In the genomic region with DNA sequence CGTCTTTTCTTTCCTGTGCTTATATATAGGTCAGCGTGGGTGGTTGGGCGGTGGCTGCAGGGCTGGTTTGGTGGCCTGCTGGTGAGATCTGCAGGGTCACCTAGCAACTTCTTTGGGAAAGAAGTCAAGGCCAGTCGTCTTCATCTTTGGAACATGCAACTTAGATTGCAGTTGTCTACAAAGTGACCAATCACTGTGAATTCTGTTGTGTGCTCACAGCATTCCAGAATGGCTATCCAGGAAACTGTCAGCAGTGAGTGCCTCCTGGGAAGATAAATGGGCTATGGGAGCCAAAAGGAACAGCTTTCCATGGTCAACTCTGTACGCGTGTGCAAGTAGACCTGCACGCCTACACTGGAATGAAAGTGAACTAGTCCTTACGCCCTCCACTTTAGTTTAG, we compare ENCODE assay signal across 15 mouse cellular contexts. TPM values are rescaled to one million over a fixed set of nuclear protein-coding genes. Genes with fewer than 3 reads are reported as not detected.
DNase-seq lines count a peak whose midpoint lies in the region; ATAC-seq lines count a peak whose summit lies in the region.
"Had no signal": no experiment of that assay in that cellular context is flagged by ENCODE, and none has a peak within 500 bp of the region (broad histone marks: within the 10 kb centered on the region; RNA-seq: fewer than 3 reads in every experiment).

No protein-coding gene starts in this region.

- H3K4me3 ChIP-seq in liver, embryonic 13.5 days (replicated peaks): no peak overlapping the region
- H3K4me3 ChIP-seq in liver, embryonic 12.5 days: no peak overlapping the region
- no peak overlapping the region for H3K4me3 ChIP-seq in intestine, embryonic 15.5 days (replicated peaks)
- H3K4me3 ChIP-seq: forebrain, embryonic 13.5 days had no signal

- peaks cover 18% of the 10 kb centered on the region for H3K4me1 ChIP-seq in liver, embryonic 13.5 days (replicated peaks)
- peaks cover 15% of the 10 kb centered on the region for H3K4me1 ChIP-seq in liver, embryonic 12.5 days
- H3K4me1 ChIP-seq in intestine, embryonic 15.5 days (replicated peaks): no peaks in the 10 kb centered on the region
- H3K4me1 ChIP-seq: forebrain, embryonic 13.5 days had no signal

- no peaks in the 10 kb centered on the region for H3K27me3 ChIP-seq in liver, embryonic 13.5 days
- no peaks in the 10 kb centered on the region for H3K27me3 ChIP-seq in liver, embryonic 12.5 days (replicated peaks)
- no peaks in the 10 kb centered on the region for H3K27me3 ChIP-seq in intestine, embryonic 15.5 days (replicated peaks)
- H3K27me3 ChIP-seq: forebrain, embryonic 13.5 days; Patski had no signal

- 72% methylated on average over 8 of the region's 8 CpGs for WGBS in liver, embryonic 13.5 days (ENCODE audit: insufficient replicate concordance)
- 68% methylated on average over 8 of the region's 8 CpGs for WGBS in liver, embryonic 12.5 days (ENCODE audit: insufficient replicate concordance)
- 61% methylated on average over 8 of the region's 8 CpGs for WGBS in intestine, embryonic 15.5 days

- peak; percentile 36; the same call in 1 of the 2 replicates for ATAC-seq in frontal cortex, adult (ENCODE audit: low TSS enrichment)
- no peak for ATAC-seq in liver, embryonic 13.5 days (ENCODE audit: low read depth)
- no peak for ATAC-seq in liver, embryonic 12.5 days
- ATAC-seq in intestine, embryonic 15.5 days: no peak
- ATAC-seq: CD4-positive, CD25-positive, alpha-beta regulatory T cell, adult 4 months; forebrain, embryonic 13.5 days; inflammation-experienced regulatory T-cells, adult 6 months; Patski had no signal

- no peak for DNase-seq in frontal cortex, postnatal 14 days (ENCODE audit: low spot score in 2 of 2)
- no peak for DNase-seq in liver, embryonic 13.5 days
- peak; percentile 32 for DNase-seq in adipocyte (ENCODE audit: low spot score)
- DNase-seq in fibroblast of lung, adult 2 months (ENCODE audit: low read depth): peak; percentile 11
- DNase-seq: gastrocnemius, postnatal 25 days; layer of hippocampus, adult 9-11 months; thymus, adult 18-20 months had no signal

- no peak overlapping the region for H3K9ac ChIP-seq in liver, embryonic 13.5 days
- no peak overlapping the region for H3K9ac ChIP-seq in liver, embryonic 12.5 days
- no peak overlapping the region for H3K9ac ChIP-seq in intestine, embryonic 15.5 days
- H3K9ac ChIP-seq: forebrain, embryonic 13.5 days had no signal

- H3K9me3 ChIP-seq in liver, embryonic 13.5 days (replicated peaks): no peaks in the 10 kb centered on the region
- no peaks in the 10 kb centered on the region for H3K9me3 ChIP-seq in liver, embryonic 12.5 days (replicated peaks)
- no peaks in the 10 kb centered on the region for H3K9me3 ChIP-seq in intestine, embryonic 15.5 days
- H3K9me3 ChIP-seq: forebrain, embryonic 13.5 days had no signal

- H3K36me3 ChIP-seq in liver, embryonic 13.5 days: no peaks in the 10 kb centered on the region
- H3K36me3 ChIP-seq in liver, embryonic 12.5 days: no peaks in the 10 kb centered on the region
- no peaks in the 10 kb centered on the region for H3K36me3 ChIP-seq in intestine, embryonic 15.5 days

- H3K4me2 ChIP-seq in liver, embryonic 13.5 days: no peak overlapping the region
- H3K4me2 ChIP-seq in liver, embryonic 12.5 days: no peak overlapping the region
- no peak overlapping the region for H3K4me2 ChIP-seq in intestine, embryonic 15.5 days (replicated peaks)
- H3K4me2 ChIP-seq: forebrain, embryonic 13.5 days had no signal

- H3K27ac ChIP-seq in liver, embryonic 13.5 days: peak overlapping the region; percentile 32
- no peak overlapping the region for H3K27ac ChIP-seq in liver, embryonic 12.5 days
- H3K27ac ChIP-seq in intestine, embryonic 15.5 days: no peak overlapping the region
- H3K27ac ChIP-seq: forebrain, embryonic 13.5 days; macrophage had no signal

RNA-seq across cellular contexts. Expression of gene Cdyl, which starts 26.6 kb away (rescaled TPM):
- polyA plus RNA-seq in liver, embryonic 13.5 days (2015; fragmentation: Nextera tagmentation; extraction: Ambion mirVana): 10.3 TPM in 2 replicates
- 18.8 and 19.3 TPM in 2 replicates for polyA plus RNA-seq in liver, embryonic 12.5 days (2016; fragmentation: Nextera tagmentation; extraction: Ambion mirVana)
- 8.9 and 10.3 TPM in 2 replicates for polyA plus RNA-seq in intestine, embryonic 15.5 days (2015; fragmentation: Nextera tagmentation; extraction: Ambion mirVana)

Comparison
In these comparisons a context has a peak if more than half of its experiments do, and no peak if none do; other contexts are left out.
1. DNase-seq: peak in adipocyte (single experiment) and fibroblast of lung, adult 2 months (single experiment); none in frontal cortex, postnatal 14 days (0 of 2) and liver, embryonic 13.5 days (single experiment).